Mouse (Mus musculus) stomach, postnatal 0 days (tissue): ENCODE measurements around the gene Ereg. TPM values are rescaled to one million over a fixed set of nuclear protein-coding genes. Genes with fewer than 3 reads are reported as not detected.

Source experiments
- ATAC-seq: fragments of 200-750 bp; cut with Nextera tagmentation; 2 replicates; pipeline ENCODE4 v1.8.0; 2017; ENCODE audit not compliant: low FRiP score, low TSS enrichment
- DNase-seq: peaks from one replicate; pipeline ENCODE4 v3.0.0-alpha.2; 2016; ENCODE audit warnings: low spot score
- H3K27ac ChIP-seq: fragments of 300-500 bp; sonication (generic); replicated peaks from 2 replicates; pipeline ENCODE4 v1.5.1; 2014; ENCODE audit warnings: mild to moderate bottlenecking, control low read depth
- H3K27me3 ChIP-seq: fragments of 300-500 bp; sonication (generic); 2 replicates; pipeline ENCODE4 v1.6.1; 2014; ENCODE audit warnings: low read length; ENCODE audit not compliant: control insufficient read depth, insufficient read depth
- H3K36me3 ChIP-seq: fragments of 300-500 bp; sonication (generic); 2 replicates; pipeline ENCODE4 v1.6.1; 2014; ENCODE audit warnings: low read length, mixed read lengths; ENCODE audit not compliant: control insufficient read depth, insufficient read depth
- H3K4me1 ChIP-seq: fragments of 300-500 bp; sonication (generic); replicated peaks from 2 replicates; pipeline ENCODE4 v1.6.1; 2014; ENCODE audit warnings: antibody characterized with exemption; ENCODE audit not compliant: control insufficient read depth, insufficient read depth
- H3K4me2 ChIP-seq: fragments of 300-500 bp; sonication (generic); replicated peaks from 2 replicates; pipeline ENCODE4 v1.6.1; 2014; ENCODE audit warnings: low read depth, mild to moderate bottlenecking, control low read depth, moderate library complexity
- H3K4me3 ChIP-seq: fragments of 300-500 bp; sonication (generic); 2 replicates; pipeline ENCODE4 v1.5.1; 2014; ENCODE audit warnings: low read depth, low read length, control low read depth
- H3K9ac ChIP-seq: fragments of 300-500 bp; sonication (generic); 2 replicates; pipeline ENCODE4 v1.6.1; 2014; ENCODE audit warnings: mild to moderate bottlenecking, low read length, control low read depth, mixed read lengths
- H3K9me3 ChIP-seq: fragments of 300-500 bp; sonication (generic); 2 replicates; pipeline ENCODE4 v1.6.1; 2016; ENCODE audit warnings: low read length; ENCODE audit not compliant: control insufficient read depth
- CTCF ChIP-seq: IDR thresholded peaks from 2 replicates; pipeline ENCODE4 v1.5.1; 2016; ENCODE audit warnings: antibody characterized with exemption, low read depth, mild to moderate bottlenecking, moderate library complexity
- EP300 ChIP-seq: optimal IDR thresholded peaks from 2 replicates; pipeline ENCODE3; 2016; ENCODE audit warnings: antibody characterized with exemption
- WGBS: fragments of 180-500 bp; shearing (Covaris S2); extraction: QIAGEN DNeasy Blood & Tissue Kit; methylation state at CpG from one replicate; pipeline ENCODE4 v1.1.7; 2014; 5-methylcytosine and 5-hydroxymethylcytosine counted together
- polyA plus RNA-seq: library from polyadenylated mRNA; unstranded; fragments of >200 nt; fragmentation: Nextera tagmentation; extraction: Ambion mirVana; gene quantifications from 2 replicates; pipeline ENCODE4 v1.2.1, GENCODE M21; 2015

The Ereg gene
- polyA plus RNA-seq, 1 experiment from 2014 or later = 3.3 TPM

- DNase-seq = no peak
- WGBS = 75% methylated on average over 8 of the region's 8 CpGs
- TF ChIP-seq CTCF (no peak), EP300 (no peak)
These were observed 796 bp upstream of the Ereg start for GRCm38 (mm10) chr5:91073626-91074025.

DNA sequence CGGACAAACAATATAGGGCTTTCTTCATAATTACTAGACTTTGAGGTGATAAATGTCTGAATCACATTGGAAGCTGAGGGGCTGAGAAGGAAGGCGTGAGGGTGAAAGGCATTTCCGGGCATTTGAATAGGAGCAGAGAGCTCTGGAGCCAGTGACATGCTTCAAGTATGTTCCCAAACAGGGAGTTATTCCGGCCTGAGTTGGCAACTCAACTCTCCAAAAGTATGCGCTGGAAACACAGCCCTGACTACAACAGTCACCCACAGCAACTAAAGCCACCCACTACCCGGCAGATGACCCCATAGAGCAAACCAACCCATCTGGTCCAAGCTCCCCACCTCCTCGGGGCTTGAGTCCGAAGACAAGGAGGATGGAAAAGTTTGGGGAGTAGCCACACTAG, 396 bp upstream of the Ereg start:
- Histone ChIP-seq H3K36me3 (no peaks in the 10 kb centered on the region), H3K4me3 (peak overlapping the region; percentile 42), H3K4me2 (peak overlapping the region; percentile 62), H3K9me3 (no peaks in the 10 kb centered on the region), H3K4me1 (0 out of 2 replicates have a peak, but pooled peaks cover 4% of the 10 kb centered on the region), H3K27me3 (no peaks in the 10 kb centered on the region), H3K27ac (peak overlapping the region; percentile 56; the same call in 1 of the 2 replicates), H3K9ac (peak overlapping the region; percentile 47)
- DNase-seq (no peak), ATAC-seq (no peak)
- 24% methylated on average over 8 of the region's 8 CpGs for WGBS
- TF ChIP-seq CTCF (no peak), EP300 (no peak)

More at GRCm38 (mm10) chr5:91073626-91074025, 796 bp upstream of the Ereg start:
- ATAC-seq = no peak
- Histone ChIP-seq H3K4me1 (0 out of 2 replicates have a peak, but pooled peaks cover 4% of the 10 kb centered on the region), H3K4me2 (peak overlapping the region; percentile 62; the same call in 1 of the 2 replicates), H3K27me3 (no peaks in the 10 kb centered on the region), H3K36me3 (no peaks in the 10 kb centered on the region), H3K9me3 (no peaks in the 10 kb centered on the region), H3K4me3 (peak overlapping the region; percentile 42), H3K27ac (peak overlapping the region; percentile 35; the same call in 1 of the 2 replicates), H3K9ac (no peak overlapping the region)

DNA sequence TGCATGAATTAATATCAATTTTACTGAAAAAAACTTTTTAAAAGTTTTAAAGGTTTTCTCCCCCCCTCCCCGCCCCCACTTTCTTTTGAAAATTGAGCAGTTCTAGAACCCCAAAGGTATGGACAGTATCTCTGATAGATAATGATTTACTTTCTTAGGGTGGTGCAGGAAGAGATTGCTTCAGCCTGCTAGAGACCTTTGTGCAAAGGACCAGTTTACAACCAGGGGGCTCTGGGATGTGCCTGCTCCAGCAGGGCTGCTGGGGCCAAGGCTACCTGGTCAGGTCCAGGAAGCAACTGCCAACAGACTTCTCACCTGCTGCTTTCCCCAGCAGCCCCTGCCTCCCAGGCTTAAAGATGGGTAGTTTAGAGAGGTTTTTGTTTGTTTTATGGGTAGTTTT, 599 bp downstream of the Ereg start:
- Histone ChIP-seq H3K27ac (no peak overlapping the region), H3K9me3 (no peaks in the 10 kb centered on the region), H3K36me3 (no peaks in the 10 kb centered on the region), H3K4me1 (0 out of 2 replicates have a peak, but pooled peaks cover 4% of the 10 kb centered on the region), H3K27me3 (no peaks in the 10 kb centered on the region), H3K4me2 (peak overlapping the region; percentile 62), H3K4me3 (peak overlapping the region; percentile 42), H3K9ac (no peak overlapping the region)
- TF ChIP-seq EP300 = no peak
- ATAC-seq = no peak
- WGBS = 55% methylated on average over 1 of the region's 1 CpGs
- DNase-seq = no peak

DNA sequence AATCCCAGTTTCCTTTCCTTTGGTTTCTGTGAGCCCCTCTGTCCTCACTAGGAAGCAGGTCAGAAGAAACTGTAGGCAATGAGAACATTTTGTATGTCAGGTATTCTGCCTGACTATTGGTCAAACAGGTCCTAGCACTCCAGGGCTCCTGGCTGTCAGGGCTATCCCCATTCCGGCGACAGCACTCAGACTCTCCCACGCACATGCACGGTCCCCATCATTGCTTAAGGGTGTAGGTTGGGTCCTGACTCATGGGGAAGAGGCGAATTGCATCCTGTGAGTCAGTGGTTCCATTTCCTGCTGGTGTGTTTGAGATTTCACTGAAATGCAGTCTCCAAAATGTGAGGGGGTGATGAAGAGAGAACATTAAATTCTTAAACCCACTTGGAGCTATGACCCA, 8.6 kb downstream of the Ereg start:
- no peaks in the 10 kb centered on the region for H3K9me3 ChIP-seq
- no peak overlapping the region for H3K4me2 ChIP-seq
- no peaks in the 10 kb centered on the region for H3K4me1 ChIP-seq
- TF ChIP-seq CTCF (no peak), EP300 (no peak)
- ATAC-seq (0 out of 2 replicates have a peak, but pooled peaks have one; percentile 51), DNase-seq (no peak)
- no peak overlapping the region for H3K4me3 ChIP-seq
- no peaks in the 10 kb centered on the region for H3K27me3 ChIP-seq
- 73% methylated on average over 5 of the region's 5 CpGs for WGBS
- no peak overlapping the region for H3K27ac ChIP-seq
- no peak overlapping the region for H3K9ac ChIP-seq
- H3K36me3 ChIP-seq = no peaks in the 10 kb centered on the region

DNA sequence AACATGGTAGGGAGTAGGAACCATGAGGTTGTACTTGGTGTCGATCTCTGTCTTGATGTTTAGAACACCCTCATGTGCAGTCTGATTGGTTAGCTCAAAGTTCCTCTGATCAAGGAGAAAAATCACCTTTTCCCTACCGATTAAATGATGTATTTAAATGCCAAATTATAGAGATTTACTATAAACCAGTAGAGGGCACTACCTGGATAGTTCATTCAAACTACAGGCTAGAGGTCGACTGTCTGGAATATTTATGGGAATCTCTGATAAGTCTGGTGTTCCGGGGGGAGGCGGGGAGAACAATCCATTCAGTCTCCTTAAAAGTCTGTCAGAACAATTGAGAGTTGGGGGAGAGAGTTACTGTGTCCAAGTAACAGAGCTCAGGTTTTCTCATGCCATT, 10.9 kb downstream of the Ereg start:
- H3K4me3 ChIP-seq = no peak overlapping the region
- H3K9ac ChIP-seq = no peak overlapping the region
- no peak overlapping the region for H3K4me2 ChIP-seq
- H3K9me3 ChIP-seq = no peaks in the 10 kb centered on the region
- no peak for ATAC-seq
- no peaks in the 10 kb centered on the region for H3K36me3 ChIP-seq
- H3K27me3 ChIP-seq = no peaks in the 10 kb centered on the region
- TF ChIP-seq EP300 (no peak), CTCF (peak; percentile 51)
- no peaks in the 10 kb centered on the region for H3K4me1 ChIP-seq
- 56% methylated on average over 5 of the region's 5 CpGs for WGBS
- no peak for DNase-seq
- H3K27ac ChIP-seq = no peak overlapping the region

GRCm38 (mm10) chr5:91090301-91090700, 15.9 kb downstream of the Ereg start:
- TF ChIP-seq CTCF (no peak), EP300 (no peak)
- Histone ChIP-seq H3K4me1 (no peaks in the 10 kb centered on the region), H3K4me2 (no peak overlapping the region), H3K27ac (no peak overlapping the region), H3K4me3 (no peak overlapping the region), H3K36me3 (no peaks in the 10 kb centered on the region), H3K9ac (no peak overlapping the region), H3K27me3 (no peaks in the 10 kb centered on the region), H3K9me3 (no peaks in the 10 kb centered on the region)
- ATAC-seq (no peak), DNase-seq (no peak)
- WGBS = 65% methylated on average over 3 of the region's 3 CpGs
